8 mouse cellular contexts compared by ENCODE assay signal in genomic region chr10:38965075-38965781, GRCm38 (mm10). TPM values are rescaled to one million over a fixed set of nuclear protein-coding genes. Genes with fewer than 3 reads are reported as not detected.
DNase-seq lines count a peak whose midpoint lies in the region; ATAC-seq and TF ChIP-seq lines count a peak whose summit lies in the region.

TSS of gene Lama4 (plus strand) at chr10:38965515.

- 0 out of 2 replicates have a peak, but pooled peaks cover 3% of the 10 kb centered on the region for H3K79me2 ChIP-seq in liver, adult 2 months (ENCODE audit: control insufficient read depth, insufficient read depth, low read length)

- peak within 1 kb of the TSS; percentile 92 for H3K27ac ChIP-seq in embryonic facial prominence, embryonic 14.5 days (replicated peaks; ENCODE audit: low read depth, low read length)
- H3K27ac ChIP-seq in liver, adult 2 months (replicated peaks; ENCODE audit: insufficient read depth, low read depth, low read length), result peak within 1 kb of the TSS; percentile 47

- peak within 1 kb of the TSS; percentile 80 for H3K9ac ChIP-seq in embryonic facial prominence, embryonic 14.5 days (ENCODE audit: low read depth, low read length)
- H3K9ac ChIP-seq in liver, adult 2 months (ENCODE audit: low read depth, low read length), result peak within 1 kb of the TSS; percentile 63

- H3K9me3 ChIP-seq in embryonic facial prominence, embryonic 14.5 days (ENCODE audit: control insufficient read depth, low read length), result no peaks in the 10 kb centered on the region

- 6% methylated on average over 22 of the region's 24 CpGs for WGBS in embryonic facial prominence, embryonic 14.5 days
- WGBS in liver, adult 2 months, result 5% methylated on average over 23 of the region's 24 CpGs

- no peaks in the 10 kb centered on the region for H3K27me3 ChIP-seq in embryonic facial prominence, embryonic 14.5 days (replicated peaks; ENCODE audit: control insufficient read depth, insufficient read depth, low read length)
- H3K27me3 ChIP-seq in liver, adult 2 months (ENCODE audit: control insufficient read depth, insufficient read depth, low read length), result no peaks in the 10 kb centered on the region

- TF ChIP-seq CTCF in liver, adult 2 months (IDR thresholded peaks at IDR 0.05; ENCODE audit: low read depth, low read length), result no peak

- H3K36me3 ChIP-seq in embryonic facial prominence, embryonic 14.5 days (ENCODE audit: control insufficient read depth, insufficient read depth, low read length), result 0 out of 2 replicates have a peak, but pooled peaks cover 3% of the 10 kb centered on the region
- no peaks in the 10 kb centered on the region for H3K36me3 ChIP-seq in liver, adult 2 months (ENCODE audit: control insufficient read depth, insufficient read depth, low read length)

- peak within 1 kb of the TSS; percentile 66 for H3K4me2 ChIP-seq in embryonic facial prominence, embryonic 14.5 days (ENCODE audit: low read depth, low read length)

- H3K4me3 ChIP-seq in embryonic facial prominence, embryonic 14.5 days (ENCODE audit: low read depth, low read length), result peak within 1 kb of the TSS; percentile 61
- H3K4me3 ChIP-seq in liver, adult 2 months (ENCODE audit: insufficient read depth, low read depth, low read length), result peak within 1 kb of the TSS; percentile 82

- DNase-seq in CD4-positive, CD25-positive, alpha-beta regulatory T cell, adult 2 months (ENCODE audit: low read depth, low spot score), result peak; percentile 2
- peak; percentile 88 for DNase-seq in embryonic facial prominence, embryonic 14.5 days (ENCODE audit: low spot score)
- peak; percentile 87 to 88 for DNase-seq in heart, adult 9 months (ENCODE audit: low spot score in 2 of 2)
- peak; percentile 30 to 42 for DNase-seq in kidney, adult 8-10 months
- no peak for DNase-seq in liver, adult 2 months (ENCODE audit: extremely low read depth, low read depth, low spot score)
- peak; percentile 53 for DNase-seq in neural tube, embryonic 10.5 days (ENCODE audit: extremely low spot score, low spot score)
- DNase-seq in thymus, postnatal 14 days, result peak; percentile 13

- 0 out of 2 replicates have a peak, but pooled peaks have one; percentile 53 for TF ChIP-seq POLR2A in liver, adult 2 months (IDR thresholded peaks at IDR 0.05; ENCODE audit: extremely low read depth, insufficient read depth, low read length)

- peaks cover 27% of the 10 kb centered on the region for H3K4me1 ChIP-seq in embryonic facial prominence, embryonic 14.5 days (ENCODE audit: control insufficient read depth, insufficient read depth, low read length)
- H3K4me1 ChIP-seq in liver, adult 2 months (ENCODE audit: control insufficient read depth, insufficient read depth, low read length), result no peaks in the 10 kb centered on the region

- ATAC-seq in CD4-positive, CD25-positive, alpha-beta regulatory T cell, adult 4 months, result no peak
- ATAC-seq in embryonic facial prominence, embryonic 14.5 days (ENCODE audit: low read depth), result peak; percentile 87

RNA-seq across cellular contexts. Expression of gene Lama4, which starts in this region (rescaled TPM):
- under 1 TPM in 1 of 2 experiments, not detected in 1; 0.16 TPM for polyA plus RNA-seq in CD4-positive, CD25-positive, alpha-beta regulatory T cell, adult 4 months (2017; shearing (Covaris generic))
- 106 and 117 TPM in 2 replicates for polyA plus RNA-seq in embryonic facial prominence, embryonic 14.5 days (2014; fragmentation: Nextera tagmentation; extraction: Ambion mirVana)
- total RNA-seq in liver, adult 2 months (2014; rRNA removed), result 6.7 and 8.0 TPM in 2 replicates
- 1.6 and 1.9 TPM in 2 replicates for polyA plus RNA-seq in liver, adult 2 months (2012; rRNA removed)

Comparison
In these comparisons a context has a peak if more than half of its experiments do, and no peak if none do; other contexts are left out.
1. RNA of gene Lama4 (polyA plus RNA-seq): 106 to 117 TPM in embryonic facial prominence, embryonic 14.5 days; 1.6 to 1.9 TPM in liver, adult 2 months and 0.16 TPM in CD4-positive, CD25-positive, alpha-beta regulatory T cell, adult 4 months; every median in the first group is over 10 times any median in the second.